Mouse (Mus musculus): Measurements from ENCODE around the gene Eif2d. TPM values are rescaled to one million over a fixed set of nuclear protein-coding genes. Genes with fewer than 3 reads are reported as not detected.
A peak's percentile ranks its signal among the peaks of the same experiment; 100 is the strongest.

The Eif2d gene
- polyA plus RNA-seq, 1 experiment from 2014 or later = 60.5 TPM

GRCm38 (mm10) chr1:131188655-131189054 lies 35.7 kb downstream of the Eif2d start:
- Histone ChIP-seq H3K27ac (no peak overlapping the region), H3K9ac (no peak overlapping the region), H3K4me2 (no peak overlapping the region), H3K36me3 (no peaks in the 10 kb centered on the region), H3K27me3 (no peaks in the 10 kb centered on the region), H3K4me1 (peaks cover 19% of the 10 kb centered on the region; the same call in 1 of the 2 replicates), H3K9me3 (no peaks in the 10 kb centered on the region), H3K4me3 (no peak overlapping the region)
- ATAC-seq (ENCODE audit: insufficient number of reproducible peaks, low FRiP score, low TSS enrichment, low read depth) = no peak
- WGBS = 91% methylated on average over 5 of the region's 5 CpGs

- no peaks in the 10 kb centered on the region for H3K27me3 ChIP-seq
- no peak overlapping the region for H3K4me2 ChIP-seq
- H3K4me3 ChIP-seq = no peak overlapping the region
- no peaks in the 10 kb centered on the region for H3K9me3 ChIP-seq
- 55% methylated on average over 3 of the region's 3 CpGs for WGBS
- ATAC-seq (ENCODE audit: insufficient number of reproducible peaks, low FRiP score, low TSS enrichment, low read depth) = no peak
- H3K27ac ChIP-seq = no peak overlapping the region
- no peak overlapping the region for H3K9ac ChIP-seq
- H3K4me1 ChIP-seq = peaks cover 9% of the 10 kb centered on the region
- no peaks in the 10 kb centered on the region for H3K36me3 ChIP-seq
Observed at GRCm38 (mm10) chr1:131193746-131194145, 40.8 kb downstream of the Eif2d start.

- Histone ChIP-seq H3K9ac (no peak overlapping the region), H3K4me1 (peaks cover 26% of the 10 kb centered on the region), H3K4me2 (no peak overlapping the region), H3K9me3 (no peaks in the 10 kb centered on the region), H3K4me3 (no peak overlapping the region), H3K27me3 (no peaks in the 10 kb centered on the region), H3K27ac (no peak overlapping the region), H3K36me3 (no peaks in the 10 kb centered on the region)
- no peak for ATAC-seq (ENCODE audit: insufficient number of reproducible peaks, low FRiP score, low TSS enrichment, low read depth)
- WGBS = 77% methylated on average over 7 of the region's 7 CpGs
Observed at GRCm38 (mm10) chr1:131195653-131196052, 42.7 kb downstream of the Eif2d start.

GRCm38 (mm10) chr1:131196107-131196506 lies 43.1 kb downstream of the Eif2d start:
- Histone ChIP-seq H3K9me3 (no peaks in the 10 kb centered on the region), H3K36me3 (no peaks in the 10 kb centered on the region), H3K4me3 (no peak overlapping the region), H3K4me2 (no peak overlapping the region), H3K9ac (no peak overlapping the region), H3K27ac (no peak overlapping the region), H3K4me1 (peaks cover 28% of the 10 kb centered on the region), H3K27me3 (no peaks in the 10 kb centered on the region)
- WGBS = 52% methylated on average over 2 of the region's 2 CpGs
- ATAC-seq (ENCODE audit: insufficient number of reproducible peaks, low FRiP score, low TSS enrichment, low read depth) = no peak

GRCm38 (mm10) chr1:131198417-131198960 lies 45.5 kb downstream of the Eif2d start:
- H3K27me3 ChIP-seq = no peaks in the 10 kb centered on the region
- no peak for ATAC-seq (ENCODE audit: insufficient number of reproducible peaks, low FRiP score, low TSS enrichment, low read depth)
- peaks cover 40% of the 10 kb centered on the region for H3K4me1 ChIP-seq
- WGBS = 47% methylated on average over 9 of the region's 9 CpGs
- H3K36me3 ChIP-seq = no peaks in the 10 kb centered on the region
- no peak overlapping the region for H3K4me2 ChIP-seq
- H3K27ac ChIP-seq = no peak overlapping the region
- no peaks in the 10 kb centered on the region for H3K9me3 ChIP-seq
- no peak overlapping the region for H3K9ac ChIP-seq
- no peak overlapping the region for H3K4me3 ChIP-seq

GRCm38 (mm10) chr1:131199118-131199821 lies 46.3 kb downstream of the Eif2d start:
- no peak for ATAC-seq (ENCODE audit: insufficient number of reproducible peaks, low FRiP score, low TSS enrichment, low read depth)
- Histone ChIP-seq H3K27ac (0 out of 2 replicates have a peak overlapping the region, but pooled peaks have one; percentile 28), H3K4me1 (peaks cover 40% of the 10 kb centered on the region), H3K4me2 (no peak overlapping the region), H3K9me3 (no peaks in the 10 kb centered on the region), H3K27me3 (no peaks in the 10 kb centered on the region), H3K4me3 (no peak overlapping the region), H3K9ac (no peak overlapping the region), H3K36me3 (no peaks in the 10 kb centered on the region)
- 55% methylated on average over 18 of the region's 18 CpGs for WGBS

- Histone ChIP-seq H3K9ac (no peak overlapping the region), H3K27me3 (no peaks in the 10 kb centered on the region), H3K4me2 (no peak overlapping the region), H3K27ac (no peak overlapping the region), H3K9me3 (no peaks in the 10 kb centered on the region), H3K4me1 (peaks cover 40% of the 10 kb centered on the region), H3K36me3 (no peaks in the 10 kb centered on the region), H3K4me3 (no peak overlapping the region)
- peak; percentile 19; the same call in 1 of the 2 replicates for ATAC-seq (ENCODE audit: insufficient number of reproducible peaks, low FRiP score, low TSS enrichment, low read depth)
- WGBS = 53% methylated on average over 12 of the region's 12 CpGs
Observed at GRCm38 (mm10) chr1:131199976-131200375, 47.0 kb downstream of the Eif2d start.

GRCm38 (mm10) chr1:131200588-131200987 lies 47.6 kb downstream of the Eif2d start:
- H3K4me2 ChIP-seq = no peak overlapping the region
- ATAC-seq (ENCODE audit: insufficient number of reproducible peaks, low FRiP score, low TSS enrichment, low read depth) = 0 out of 2 replicates have a peak, but pooled peaks have one; percentile 31
- peaks cover 40% of the 10 kb centered on the region for H3K4me1 ChIP-seq
- H3K36me3 ChIP-seq = no peaks in the 10 kb centered on the region
- no peak overlapping the region for H3K4me3 ChIP-seq
- H3K9me3 ChIP-seq = no peaks in the 10 kb centered on the region
- WGBS = 22% methylated on average over 10 of the region's 10 CpGs
- no peaks in the 10 kb centered on the region for H3K27me3 ChIP-seq
- 0 out of 2 replicates have a peak overlapping the region, but pooled peaks have one; percentile 39 for H3K27ac ChIP-seq
- H3K9ac ChIP-seq = no peak overlapping the region

- no peak for ATAC-seq (ENCODE audit: insufficient number of reproducible peaks, low FRiP score, low TSS enrichment, low read depth)
- no peaks in the 10 kb centered on the region for H3K27me3 ChIP-seq
- H3K27ac ChIP-seq = no peak overlapping the region
- H3K4me3 ChIP-seq = no peak overlapping the region
- no peaks in the 10 kb centered on the region for H3K9me3 ChIP-seq
- H3K4me1 ChIP-seq = peaks cover 36% of the 10 kb centered on the region
- H3K9ac ChIP-seq = no peak overlapping the region
- no peak overlapping the region for H3K4me2 ChIP-seq
- no peaks in the 10 kb centered on the region for H3K36me3 ChIP-seq
- 75% methylated on average over 4 of the region's 4 CpGs for WGBS
Observed at GRCm38 (mm10) chr1:131201391-131201790, 48.4 kb downstream of the Eif2d start.

- H3K27ac ChIP-seq = no peak overlapping the region
Observed at GRCm38 (mm10) chr1:131204461-131204860, 51.5 kb downstream of the Eif2d start.

GRCm38 (mm10) chr1:131206342-131206741 lies 53.4 kb downstream of the Eif2d start:
- Histone ChIP-seq H3K9ac (no peak overlapping the region), H3K27me3 (no peaks in the 10 kb centered on the region), H3K4me2 (no peak overlapping the region), H3K36me3 (no peaks in the 10 kb centered on the region), H3K4me3 (no peak overlapping the region), H3K4me1 (peaks cover 19% of the 10 kb centered on the region), H3K27ac (no peak overlapping the region), H3K9me3 (no peaks in the 10 kb centered on the region)
- ATAC-seq (ENCODE audit: insufficient number of reproducible peaks, low FRiP score, low TSS enrichment, low read depth) = no peak
- 83% methylated on average over 5 of the region's 5 CpGs for WGBS

More at GRCm38 (mm10) chr1:131204461-131204860, 51.5 kb downstream of the Eif2d start:
- Histone ChIP-seq H3K4me2 (no peak overlapping the region), H3K9me3 (no peaks in the 10 kb centered on the region), H3K4me3 (no peak overlapping the region), H3K27me3 (no peaks in the 10 kb centered on the region), H3K4me1 (peaks cover 31% of the 10 kb centered on the region), H3K9ac (no peak overlapping the region), H3K36me3 (no peaks in the 10 kb centered on the region)
- ATAC-seq (ENCODE audit: insufficient number of reproducible peaks, low FRiP score, low TSS enrichment, low read depth) = no peak
- 67% methylated on average over 8 of the region's 8 CpGs for WGBS

GRCm38 (mm10) chr1:131207531-131207930 lies 54.5 kb downstream of the Eif2d start:
- Histone ChIP-seq H3K9ac (no peak overlapping the region), H3K4me1 (peaks cover 15% of the 10 kb centered on the region), H3K9me3 (no peaks in the 10 kb centered on the region), H3K27me3 (no peaks in the 10 kb centered on the region), H3K36me3 (no peaks in the 10 kb centered on the region), H3K4me2 (no peak overlapping the region), H3K27ac (no peak overlapping the region), H3K4me3 (no peak overlapping the region)
- no peak for ATAC-seq (ENCODE audit: insufficient number of reproducible peaks, low FRiP score, low TSS enrichment, low read depth)
- 4% methylated on average over 5 of the region's 5 CpGs for WGBS

Data from limb, embryonic 15.5 days (tissue).